Mouse (Mus musculus) heart, embryonic 11.5 days (tissue): Measurements from ENCODE around the gene Lin52. TPM values are rescaled to one million over a fixed set of nuclear protein-coding genes. Genes with fewer than 3 reads are reported as not detected.

ENCODE experiments used
- ATAC-seq: fragments of 200-750 bp; cut with Nextera tagmentation; replicated peaks from 2 replicates; pipeline ENCODE4 v1.8.0; 2017; ENCODE audit warnings: moderate library complexity; ENCODE audit not compliant: insufficient number of reproducible peaks, low FRiP score, low TSS enrichment
- H3K27ac ChIP-seq: fragments of 300-500 bp; sonication (generic); 2 replicates; pipeline ENCODE4 v1.5.1; 2014; ENCODE audit warnings: mild to moderate bottlenecking, low read depth, low read length
- H3K27me3 ChIP-seq: fragments of 300-500 bp; sonication (generic); 2 replicates; pipeline ENCODE4 v1.6.1; 2014; ENCODE audit warnings: mild to moderate bottlenecking, low read length, mixed read lengths; ENCODE audit not compliant: control insufficient read depth, insufficient read depth
- H3K36me3 ChIP-seq: fragments of 300-500 bp; sonication (generic); 2 replicates; pipeline ENCODE4 v1.6.1; 2014; ENCODE audit warnings: mild to moderate bottlenecking, low read length, moderate library complexity, mixed read lengths; ENCODE audit not compliant: control insufficient read depth, insufficient read depth
- H3K4me1 ChIP-seq: fragments of 300-500 bp; sonication (generic); 2 replicates; pipeline ENCODE4 v1.6.1; 2014; ENCODE audit warnings: low read length; ENCODE audit not compliant: control insufficient read depth, insufficient read depth
- H3K4me2 ChIP-seq: fragments of 300-500 bp; sonication (generic); 2 replicates; pipeline ENCODE4 v1.6.1; 2014; ENCODE audit warnings: mild to moderate bottlenecking, moderate library complexity
- H3K4me3 ChIP-seq: fragments of 300-500 bp; sonication (generic); 2 replicates; pipeline ENCODE4 v1.5.1; 2014; ENCODE audit warnings: low read depth, low read length
- H3K9ac ChIP-seq: fragments of 300-500 bp; sonication (generic); 2 replicates; pipeline ENCODE4 v1.6.1; 2014; ENCODE audit warnings: mild to moderate bottlenecking, low read depth, low read length, moderate library complexity
- H3K9me3 ChIP-seq: fragments of 300-500 bp; sonication (generic); replicated peaks from 2 replicates; pipeline ENCODE4 v1.6.1; 2016; ENCODE audit warnings: low read length; ENCODE audit not compliant: control insufficient read depth
- WGBS: fragments of 180-500 bp; shearing (Covaris S2); extraction: QIAGEN DNeasy Blood & Tissue Kit; methylation state at CpG from one replicate; pipeline ENCODE4 v1.1.7; 2014; ENCODE audit not compliant: insufficient replicate concordance; 5-methylcytosine and 5-hydroxymethylcytosine counted together
- polyA plus RNA-seq: library from polyadenylated mRNA; unstranded; fragments of >200 nt; fragmentation: Nextera tagmentation; extraction: Ambion mirVana; gene quantifications from 2 replicates; pipeline ENCODE4 v1.2.1, GENCODE M21; 2014

The Lin52 gene
- polyA plus RNA-seq, 1 experiment from 2014 or later = 19.1 TPM

DNA sequence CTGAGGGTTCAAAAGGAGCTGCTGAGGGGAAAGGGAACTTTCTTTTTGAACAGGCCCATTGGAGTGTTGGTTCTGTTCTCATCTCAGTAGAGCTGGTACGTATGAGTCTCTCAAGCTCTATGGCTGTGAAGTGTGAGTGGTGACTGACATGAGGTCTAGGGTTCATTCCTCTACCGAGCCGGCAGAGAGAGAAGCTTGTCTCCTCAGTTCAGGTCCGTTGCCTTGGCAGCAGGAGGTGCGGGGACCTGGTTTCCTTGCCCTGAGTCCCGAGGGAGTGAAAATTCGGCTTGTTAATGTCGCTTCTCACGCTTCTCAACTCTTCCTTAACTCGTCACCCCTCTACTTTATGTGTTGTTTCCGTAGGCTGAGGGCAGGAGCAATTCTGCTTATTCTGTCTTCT, 579 bp downstream of the Lin52 start:
- WGBS = under 1% methylated on average over 11 of the region's 11 CpGs
- Histone ChIP-seq H3K27ac (peak overlapping the region; percentile 75), H3K9me3 (no peaks in the 10 kb centered on the region), H3K4me2 (peak overlapping the region; percentile 96), H3K9ac (peak overlapping the region; percentile 79), H3K4me1 (peaks cover 9% of the 10 kb centered on the region; the same call in 1 of the 2 replicates), H3K27me3 (no peaks in the 10 kb centered on the region), H3K4me3 (peak overlapping the region; percentile 87), H3K36me3 (no peaks in the 10 kb centered on the region)
- ATAC-seq = no peak

DNA sequence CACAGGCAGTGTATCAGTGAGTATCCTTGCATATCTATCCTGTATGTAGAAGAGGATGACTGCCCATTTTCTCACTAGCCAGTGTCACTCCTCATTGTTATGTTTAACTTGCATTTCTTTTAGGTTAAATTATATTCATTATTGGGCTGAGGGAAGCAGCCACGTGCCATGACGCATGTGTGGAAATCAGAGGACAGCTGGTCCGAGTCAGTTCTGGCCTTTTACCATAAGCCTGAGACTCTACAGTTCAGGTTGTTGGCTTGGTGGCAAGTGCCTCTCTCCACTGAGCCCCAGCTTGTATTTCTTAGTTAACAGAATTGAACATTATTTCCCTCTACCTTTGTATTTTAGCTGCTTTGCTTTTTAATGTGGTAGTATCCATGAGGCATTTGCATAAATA, 5.7 kb downstream of the Lin52 start:
- Histone ChIP-seq H3K9me3 (no peaks in the 10 kb centered on the region), H3K36me3 (peaks cover 11% of the 10 kb centered on the region), H3K4me3 (no peak overlapping the region), H3K27me3 (no peaks in the 10 kb centered on the region), H3K4me2 (no peak overlapping the region), H3K9ac (no peak overlapping the region), H3K4me1 (no peaks in the 10 kb centered on the region), H3K27ac (no peak overlapping the region)
- ATAC-seq = no peak
- WGBS = 88% methylated on average over 3 of the region's 3 CpGs

DNA sequence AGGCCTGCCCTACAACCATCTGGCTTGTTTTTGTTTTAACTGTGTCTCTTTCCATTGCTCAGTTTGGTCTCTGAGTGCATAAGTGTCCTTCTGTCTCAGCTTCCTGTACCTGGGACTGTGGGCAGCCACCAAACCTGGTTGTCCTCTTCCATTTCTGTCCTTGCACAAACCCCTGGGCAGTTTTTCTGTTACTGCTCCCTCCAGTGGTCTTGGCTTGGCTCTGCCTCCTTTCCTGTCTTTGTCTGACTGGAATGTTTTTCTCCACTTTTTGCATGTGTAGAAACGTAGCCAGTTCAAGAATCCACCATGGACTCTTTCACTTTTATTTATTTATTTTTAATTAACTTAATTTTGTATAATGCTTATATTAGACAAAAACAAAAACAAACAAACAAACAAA, 8.6 kb downstream of the Lin52 start:
- Histone ChIP-seq H3K4me2 (no peak overlapping the region), H3K4me1 (no peaks in the 10 kb centered on the region), H3K4me3 (no peak overlapping the region), H3K9me3 (no peaks in the 10 kb centered on the region), H3K9ac (no peak overlapping the region), H3K27ac (no peak overlapping the region), H3K36me3 (peaks cover 13% of the 10 kb centered on the region), H3K27me3 (no peaks in the 10 kb centered on the region)
- WGBS = 59% methylated on average over 1 of the region's 1 CpGs
- ATAC-seq = no peak

DNA sequence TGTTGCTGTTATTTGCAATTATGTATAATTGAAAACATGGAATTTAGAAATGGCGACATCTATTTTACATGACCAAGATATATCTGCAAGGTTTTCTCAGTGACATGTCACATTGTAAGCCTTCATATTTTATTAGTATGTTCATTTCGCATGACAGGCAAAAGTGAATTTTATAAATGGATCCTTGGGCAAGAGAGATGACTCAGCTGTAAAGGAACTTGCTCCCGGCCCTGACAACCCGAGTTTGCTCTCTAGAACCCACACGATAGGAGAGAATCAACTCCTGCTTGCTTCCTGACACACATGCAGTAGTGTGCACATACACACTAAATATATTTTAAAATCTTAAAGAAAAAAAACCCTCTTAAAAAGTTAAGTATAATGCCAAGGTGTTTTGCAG, 10.2 kb downstream of the Lin52 start:
- Histone ChIP-seq H3K36me3 (peaks cover 13% of the 10 kb centered on the region), H3K9ac (no peak overlapping the region), H3K4me2 (no peak overlapping the region), H3K4me1 (no peaks in the 10 kb centered on the region), H3K27ac (no peak overlapping the region), H3K27me3 (no peaks in the 10 kb centered on the region), H3K4me3 (no peak overlapping the region), H3K9me3 (no peaks in the 10 kb centered on the region)
- 87% methylated on average over 5 of the region's 5 CpGs for WGBS
- no peak for ATAC-seq

DNA sequence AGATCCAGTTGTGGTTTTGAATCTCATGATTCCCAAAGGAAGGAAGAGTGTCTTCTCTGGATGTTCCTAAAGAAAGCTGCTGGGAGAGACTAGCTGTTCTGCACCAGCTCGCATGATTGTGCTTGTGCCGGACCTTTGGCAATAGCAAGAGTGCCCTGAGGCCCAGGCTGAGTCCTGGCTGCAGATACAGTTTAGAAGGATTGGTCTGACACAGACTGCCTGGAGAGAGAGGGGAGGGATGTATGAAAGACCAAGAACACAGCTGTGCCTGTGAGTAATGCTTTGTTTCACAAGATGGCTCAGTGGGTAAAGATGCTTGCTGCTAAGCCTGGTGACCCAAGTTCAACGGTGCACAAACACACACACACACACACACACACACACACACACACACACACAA, 11.6 kb downstream of the Lin52 start:
- WGBS = 89% methylated on average over 3 of the region's 3 CpGs
- H3K9ac ChIP-seq = no peak overlapping the region
- no peak overlapping the region for H3K4me2 ChIP-seq
- no peaks in the 10 kb centered on the region for H3K27me3 ChIP-seq
- no peak overlapping the region for H3K4me3 ChIP-seq
- H3K9me3 ChIP-seq = no peaks in the 10 kb centered on the region
- H3K36me3 ChIP-seq = peaks cover 13% of the 10 kb centered on the region
- no peak overlapping the region for H3K27ac ChIP-seq
- no peaks in the 10 kb centered on the region for H3K4me1 ChIP-seq
- ATAC-seq = no peak

DNA sequence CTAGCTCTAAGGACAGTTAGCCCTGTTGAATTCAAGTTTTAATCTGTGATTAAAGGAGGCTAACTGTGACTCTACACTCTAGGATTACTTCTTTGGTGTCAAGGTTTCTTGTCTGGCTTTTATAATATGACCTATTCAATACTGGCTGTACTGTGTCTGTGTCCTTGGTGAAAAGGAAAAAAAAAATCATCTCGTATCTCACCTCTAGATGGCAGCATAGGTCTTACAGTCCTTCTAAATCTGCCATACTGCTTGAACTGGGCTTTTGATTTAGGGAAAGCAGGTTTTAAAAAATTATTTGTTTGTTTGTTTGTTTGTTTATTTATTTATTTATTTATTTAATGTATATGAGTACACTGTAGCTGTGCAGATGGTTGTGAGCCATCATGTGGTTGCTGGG, 17.5 kb downstream of the Lin52 start:
- no peak for ATAC-seq
- H3K9me3 ChIP-seq = no peaks in the 10 kb centered on the region
- H3K4me3 ChIP-seq = no peak overlapping the region
- H3K27ac ChIP-seq = no peak overlapping the region
- no peak overlapping the region for H3K4me2 ChIP-seq
- no peaks in the 10 kb centered on the region for H3K27me3 ChIP-seq
- no peaks in the 10 kb centered on the region for H3K4me1 ChIP-seq
- 3% methylated on average over 1 of the region's 1 CpGs for WGBS
- H3K9ac ChIP-seq = no peak overlapping the region
- peaks cover 2% of the 10 kb centered on the region; the same call in 1 of the 2 replicates for H3K36me3 ChIP-seq

DNA sequence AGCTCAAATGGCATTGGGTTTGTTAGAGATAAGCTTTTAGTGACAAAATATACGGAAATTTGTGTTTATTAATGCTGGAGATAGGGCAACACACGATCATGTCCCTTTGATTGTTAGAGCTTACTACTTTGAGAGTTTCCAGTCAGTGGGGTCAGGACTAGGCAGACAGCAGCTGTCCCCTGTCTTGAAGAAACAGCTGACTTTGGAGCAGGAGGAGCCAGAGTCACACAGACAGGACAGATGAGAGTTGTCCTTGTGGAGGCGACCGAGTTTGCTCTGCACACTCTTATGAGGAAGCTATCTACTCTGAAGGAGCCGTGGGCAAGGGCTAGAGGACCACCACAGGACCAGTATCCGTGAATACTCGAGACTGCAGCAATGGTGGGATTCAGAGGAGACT, 27.7 kb downstream of the Lin52 start:
- Histone ChIP-seq H3K9ac (no peak overlapping the region), H3K27me3 (no peaks in the 10 kb centered on the region), H3K4me3 (no peak overlapping the region), H3K36me3 (no peaks in the 10 kb centered on the region), H3K4me2 (no peak overlapping the region), H3K9me3 (no peaks in the 10 kb centered on the region), H3K4me1 (no peaks in the 10 kb centered on the region), H3K27ac (no peak overlapping the region)
- WGBS = 82% methylated on average over 7 of the region's 7 CpGs
- ATAC-seq = no peak

DNA sequence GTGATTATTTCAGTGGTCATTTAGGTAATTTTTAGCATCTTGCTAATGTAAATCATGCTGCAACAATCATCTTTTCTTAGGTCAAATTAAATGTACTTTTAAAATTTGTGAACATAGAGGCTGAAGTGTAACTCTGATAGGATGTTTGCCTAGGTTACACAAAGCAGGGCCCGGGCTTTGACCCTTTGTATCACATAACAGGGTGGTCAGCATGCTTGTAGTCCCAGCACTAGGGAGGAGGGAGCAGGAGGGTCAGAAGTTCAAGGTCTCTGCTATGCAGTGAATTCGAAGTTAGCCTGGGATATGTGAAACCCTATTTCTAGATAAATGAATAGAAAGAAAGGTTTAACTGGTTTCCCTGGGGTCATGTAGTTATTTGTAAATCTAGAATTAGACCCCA, 30.0 kb downstream of the Lin52 start:
- no peaks in the 10 kb centered on the region for H3K36me3 ChIP-seq
- WGBS = 60% methylated on average over 2 of the region's 2 CpGs
- no peak overlapping the region for H3K9ac ChIP-seq
- no peak overlapping the region for H3K4me3 ChIP-seq
- no peaks in the 10 kb centered on the region for H3K4me1 ChIP-seq
- H3K4me2 ChIP-seq = no peak overlapping the region
- no peak overlapping the region for H3K27ac ChIP-seq
- no peaks in the 10 kb centered on the region for H3K27me3 ChIP-seq
- ATAC-seq = no peak
- H3K9me3 ChIP-seq = no peaks in the 10 kb centered on the region

DNA sequence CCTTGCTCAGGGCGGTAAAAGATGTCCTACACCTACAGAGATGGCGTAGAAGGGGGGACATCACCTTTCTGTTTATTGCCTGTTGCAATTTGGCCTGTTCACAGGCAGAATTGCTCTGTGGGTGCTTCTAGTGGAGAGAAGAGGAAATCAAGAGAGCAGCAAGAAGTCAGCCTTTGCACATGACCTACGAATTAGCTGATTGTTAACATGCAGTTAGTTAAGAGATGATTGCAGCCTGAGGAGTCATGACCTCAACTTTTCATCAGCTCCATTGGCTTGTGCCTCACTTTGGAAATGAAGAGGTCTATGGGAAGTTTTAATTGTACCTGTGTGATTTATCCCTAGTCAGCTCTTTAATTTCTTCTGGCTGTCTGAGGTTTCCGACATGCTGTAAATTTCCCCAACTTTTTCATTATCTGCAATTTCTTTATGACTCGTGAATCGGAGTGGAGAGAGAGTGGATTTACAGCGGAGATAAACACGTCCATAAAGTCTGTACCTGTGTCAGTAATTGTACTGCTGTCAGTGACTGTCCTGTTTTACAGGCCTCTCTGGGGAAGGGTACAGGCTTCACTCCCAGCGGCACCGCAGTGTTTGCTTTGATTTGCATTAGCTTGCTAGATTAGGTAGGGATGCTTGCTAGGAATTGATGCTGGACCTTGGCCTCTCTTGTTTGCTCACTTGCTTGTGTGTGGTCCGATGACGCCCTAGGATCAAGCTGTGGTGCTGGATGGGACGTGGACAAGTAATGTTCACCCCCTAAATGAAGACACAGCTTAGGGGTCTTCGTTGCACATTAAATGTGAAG, 31.8 kb downstream of the Lin52 start:
- no peak overlapping the region for H3K4me2 ChIP-seq
- peaks cover 8% of the 10 kb centered on the region for H3K4me1 ChIP-seq
- H3K4me3 ChIP-seq = no peak overlapping the region
- no peaks in the 10 kb centered on the region for H3K9me3 ChIP-seq
- no peak overlapping the region for H3K9ac ChIP-seq
- H3K27me3 ChIP-seq = no peaks in the 10 kb centered on the region
- ATAC-seq = no peak
- no peak overlapping the region for H3K27ac ChIP-seq
- WGBS = 89% methylated on average over 14 of the region's 14 CpGs
- no peaks in the 10 kb centered on the region for H3K36me3 ChIP-seq
